Mouse (Mus musculus): ENCODE measurements around the gene Fryl. TPM values are rescaled to one million over a fixed set of nuclear protein-coding genes. Genes with fewer than 3 reads are reported as not detected.

Fryl gene
- polyA plus RNA-seq, 1 experiment from 2014 or later = 20.6 TPM

- no peaks in the 10 kb centered on the region for H3K9me3 ChIP-seq (replicated peaks; ENCODE audit: low read length)
- no peak overlapping the region for H3K4me3 ChIP-seq (replicated peaks; ENCODE audit: low read depth, low read length)
- no peaks in the 10 kb centered on the region for H3K4me1 ChIP-seq (replicated peaks; ENCODE audit: insufficient read depth, low read length)
- H3K27ac ChIP-seq = no peak overlapping the region
- no peak for TF ChIP-seq CTCF (IDR thresholded peaks at IDR 0.05; ENCODE audit: low read depth)
- H3K27me3 ChIP-seq (ENCODE audit: insufficient read depth, low read length) = no peaks in the 10 kb centered on the region
- no peak overlapping the region for H3K9ac ChIP-seq (ENCODE audit: low read depth, low read length)
- no peak for DNase-seq (ENCODE audit: low spot score)
- no peaks in the 10 kb centered on the region for H3K36me3 ChIP-seq (ENCODE audit: insufficient read depth, low read length)
- no peak for ATAC-seq (replicated peaks; ENCODE audit: low FRiP score, low read depth)
- WGBS = 90% methylated on average over 3 of the region's 3 CpGs
- no peak overlapping the region for H3K4me2 ChIP-seq (ENCODE audit: low read length)
Observed at GRCm38 (mm10) chr5:73205050-73205449, 51.4 kb downstream of the Fryl start.

- peak; percentile 77 for DNase-seq (ENCODE audit: low spot score)
- Histone ChIP-seq H3K9ac (ENCODE audit: low read depth, low read length) (no peak overlapping the region), H3K27ac (no peak overlapping the region)
Observed at GRCm38 (mm10) chr5:73202498-73202897, 53.9 kb downstream of the Fryl start.

GRCm38 (mm10) chr5:73202077-73202476, 54.3 kb downstream of the Fryl start:
- peak; percentile 87 for DNase-seq (ENCODE audit: low spot score)
- no peak overlapping the region for H3K9ac ChIP-seq (ENCODE audit: low read depth, low read length)
- H3K36me3 ChIP-seq (ENCODE audit: insufficient read depth, low read length) = no peaks in the 10 kb centered on the region
- no peaks in the 10 kb centered on the region for H3K4me1 ChIP-seq (replicated peaks; ENCODE audit: insufficient read depth, low read length)
- no peak for TF ChIP-seq CTCF (IDR thresholded peaks at IDR 0.05; ENCODE audit: low read depth)
- ATAC-seq (replicated peaks; ENCODE audit: low FRiP score, low read depth) = peak; percentile 62
- 0 out of 2 replicates have a peak overlapping the region, but pooled peaks have one; percentile 7 for H3K4me2 ChIP-seq (ENCODE audit: low read length)
- H3K27me3 ChIP-seq (ENCODE audit: insufficient read depth, low read length) = no peaks in the 10 kb centered on the region
- no peak overlapping the region for H3K4me3 ChIP-seq (replicated peaks; ENCODE audit: low read depth, low read length)
- 38% methylated on average over 8 of the region's 8 CpGs for WGBS
- no peaks in the 10 kb centered on the region for H3K9me3 ChIP-seq (replicated peaks; ENCODE audit: low read length)
- no peak overlapping the region for H3K27ac ChIP-seq

More at GRCm38 (mm10) chr5:73202498-73202897, 53.9 kb downstream of the Fryl start:
- no peak for TF ChIP-seq CTCF (IDR thresholded peaks at IDR 0.05; ENCODE audit: low read depth)
- H3K4me3 ChIP-seq (replicated peaks; ENCODE audit: low read depth, low read length) = no peak overlapping the region
- no peaks in the 10 kb centered on the region for H3K36me3 ChIP-seq (ENCODE audit: insufficient read depth, low read length)
- H3K4me2 ChIP-seq (ENCODE audit: low read length) = no peak overlapping the region
- no peaks in the 10 kb centered on the region for H3K9me3 ChIP-seq (replicated peaks; ENCODE audit: low read length)
- peak; percentile 72; the same call in 1 of the 2 replicates for ATAC-seq (replicated peaks; ENCODE audit: low FRiP score, low read depth)
- H3K4me1 ChIP-seq (replicated peaks; ENCODE audit: insufficient read depth, low read length) = no peaks in the 10 kb centered on the region
- H3K27me3 ChIP-seq (ENCODE audit: insufficient read depth, low read length) = no peaks in the 10 kb centered on the region
- WGBS = 58% methylated on average over 6 of the region's 6 CpGs

- 54% methylated on average over 16 of the region's 16 CpGs for WGBS
- Histone ChIP-seq H3K4me2 (ENCODE audit: low read length) (no peak overlapping the region), H3K27ac (no peak overlapping the region), H3K9me3 (replicated peaks; ENCODE audit: low read length) (no peaks in the 10 kb centered on the region), H3K27me3 (ENCODE audit: insufficient read depth, low read length) (no peaks in the 10 kb centered on the region), H3K9ac (ENCODE audit: low read depth, low read length) (no peak overlapping the region), H3K4me1 (replicated peaks; ENCODE audit: insufficient read depth, low read length) (no peaks in the 10 kb centered on the region), H3K36me3 (ENCODE audit: insufficient read depth, low read length) (no peaks in the 10 kb centered on the region), H3K4me3 (replicated peaks; ENCODE audit: low read depth, low read length) (no peak overlapping the region)
- no peak for ATAC-seq (replicated peaks; ENCODE audit: low FRiP score, low read depth)
- TF ChIP-seq CTCF (IDR thresholded peaks at IDR 0.05; ENCODE audit: low read depth) = no peak
- DNase-seq (ENCODE audit: low spot score) = peak; percentile 26
Observed at GRCm38 (mm10) chr5:73200387-73201384, 55.7 kb downstream of the Fryl start.

GRCm38 (mm10) chr5:73199586-73199985, 56.8 kb downstream of the Fryl start:
- H3K36me3 ChIP-seq (ENCODE audit: insufficient read depth, low read length) = no peaks in the 10 kb centered on the region
- no peaks in the 10 kb centered on the region for H3K4me1 ChIP-seq (replicated peaks; ENCODE audit: insufficient read depth, low read length)
- no peak overlapping the region for H3K27ac ChIP-seq
- H3K4me2 ChIP-seq (ENCODE audit: low read length) = no peak overlapping the region
- ATAC-seq (replicated peaks; ENCODE audit: low FRiP score, low read depth) = no peak
- no peaks in the 10 kb centered on the region for H3K9me3 ChIP-seq (replicated peaks; ENCODE audit: low read length)
- H3K27me3 ChIP-seq (ENCODE audit: insufficient read depth, low read length) = no peaks in the 10 kb centered on the region
- H3K9ac ChIP-seq (ENCODE audit: low read depth, low read length) = no peak overlapping the region
- no peak for DNase-seq (ENCODE audit: low spot score)
- no peak overlapping the region for H3K4me3 ChIP-seq (replicated peaks; ENCODE audit: low read depth, low read length)
- no peak for TF ChIP-seq CTCF (IDR thresholded peaks at IDR 0.05; ENCODE audit: low read depth)
- 60% methylated on average over 2 of the region's 2 CpGs for WGBS

- Histone ChIP-seq H3K9me3 (replicated peaks; ENCODE audit: low read length) (no peaks in the 10 kb centered on the region), H3K27me3 (ENCODE audit: insufficient read depth, low read length) (no peaks in the 10 kb centered on the region), H3K4me2 (ENCODE audit: low read length) (no peak overlapping the region), H3K27ac (no peak overlapping the region), H3K9ac (ENCODE audit: low read depth, low read length) (no peak overlapping the region), H3K4me1 (replicated peaks; ENCODE audit: insufficient read depth, low read length) (no peaks in the 10 kb centered on the region), H3K4me3 (replicated peaks; ENCODE audit: low read depth, low read length) (no peak overlapping the region), H3K36me3 (ENCODE audit: insufficient read depth, low read length) (no peaks in the 10 kb centered on the region)
- DNase-seq (ENCODE audit: low spot score) = no peak
- ATAC-seq (replicated peaks; ENCODE audit: low FRiP score, low read depth) = no peak
- 92% methylated on average over 5 of the region's 5 CpGs for WGBS
- peak; percentile 41 for TF ChIP-seq CTCF (IDR thresholded peaks at IDR 0.05; ENCODE audit: low read depth)
Observed at GRCm38 (mm10) chr5:73198690-73199089, 57.7 kb downstream of the Fryl start.
